Mouse (Mus musculus) cortical plate, adult 2 months (tissue): ENCODE results near the gene Tesc.

Experiments
- CTCF ChIP-seq: fragments of 200-500 bp; IDR thresholded peaks from 2 replicates; pipeline ENCODE4 v1.5.1; 2011; ENCODE audit warnings: mild to moderate bottlenecking, control low read depth, low read length; ENCODE audit not compliant: insufficient read depth; ENCODE audit errors: extremely low read depth
- POLR2A ChIP-seq: fragments of 200-500 bp; IDR thresholded peaks from 2 replicates; pipeline ENCODE4 v1.6.1; 2011; ENCODE audit warnings: mild to moderate bottlenecking, low read length, control low read depth; ENCODE audit not compliant: insufficient read depth; ENCODE audit errors: extremely low read depth

DNA sequence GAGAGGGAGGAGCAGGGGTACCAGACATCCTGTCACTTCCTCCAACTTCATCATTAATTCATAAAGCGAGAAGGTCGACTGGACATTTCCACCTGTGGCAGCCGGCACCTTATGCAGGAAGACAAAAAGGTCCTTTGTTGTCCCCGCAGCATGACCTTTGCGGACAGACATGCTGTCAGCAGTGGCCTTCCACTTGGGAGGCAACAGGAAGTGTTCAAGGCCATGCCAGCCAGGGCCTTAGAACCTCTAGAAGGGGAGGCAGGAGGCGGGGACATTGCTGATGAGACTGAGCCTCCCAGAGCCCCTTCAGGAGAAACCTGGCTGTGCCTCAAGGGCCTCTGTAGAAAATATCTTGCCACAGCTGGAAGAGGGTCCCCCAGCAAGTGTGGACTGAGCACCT lies 6.2 kb downstream of the Tesc start:
- no peak for TF ChIP-seq POLR2A
- no peak for TF ChIP-seq CTCF
